Mouse (Mus musculus) ES-Bruce4 (cell line): ENCODE data around the gene Arnt.

Source experiments
- CTCF ChIP-seq: IDR thresholded peaks from one replicate; pipeline ENCODE4 v1.8.1; 2011; ENCODE audit warnings: low read depth, low read length
- POLR2A ChIP-seq: IDR thresholded peaks from one replicate; pipeline ENCODE4 v1.8.1; 2011; ENCODE audit warnings: low read length; ENCODE audit not compliant: insufficient read depth

DNA sequence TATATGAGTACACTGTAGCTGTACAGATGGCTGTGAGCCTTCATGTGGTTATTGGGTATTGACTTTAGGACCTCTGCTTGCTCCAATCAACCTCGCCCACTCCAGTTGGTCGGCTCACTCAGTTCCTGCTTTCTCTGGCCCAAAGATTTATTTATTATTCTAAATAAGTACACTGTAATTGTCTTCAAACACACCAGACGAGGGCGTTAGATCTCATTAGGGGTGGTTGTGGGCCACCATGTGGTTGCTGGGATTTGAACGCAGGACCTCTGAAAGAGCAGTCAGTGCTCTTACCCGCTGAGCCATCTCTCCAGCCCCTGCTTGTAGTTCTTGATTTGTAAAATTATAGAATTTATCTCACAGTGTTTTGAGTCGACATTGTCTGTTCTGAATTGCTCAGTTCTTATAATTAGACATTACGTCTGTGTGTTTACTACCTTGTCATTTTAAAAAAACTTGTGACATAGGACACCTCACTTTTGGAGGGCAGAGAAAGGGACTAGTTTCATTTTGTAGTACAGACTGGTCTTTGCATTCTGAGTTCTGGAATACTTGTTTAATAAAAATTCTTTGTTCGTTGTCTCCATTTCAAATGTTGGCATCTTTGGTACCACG is 780 bp upstream of the Arnt start:
- TF ChIP-seq POLR2A (no peak), CTCF (no peak)
